Mouse (Mus musculus): ENCODE results near the gene Gal. TPM values are rescaled to one million over a fixed set of nuclear protein-coding genes. Genes with fewer than 3 reads are reported as not detected.

Gene Gal
- polyA plus RNA-seq, 1 experiment from 2014 or later = 33.2 TPM

GRCm38 (mm10) chr19:3376966-3377715 is 37.2 kb downstream of the Gal start:
- WGBS = 40% methylated on average over 4 of the region's 4 CpGs
- Histone ChIP-seq H3K4me3 (no peak overlapping the region), H3K4me2 (no peak overlapping the region), H3K9ac (no peak overlapping the region), H3K4me1 (replicated peaks) (no peaks in the 10 kb centered on the region), H3K9me3 (no peaks in the 10 kb centered on the region), H3K27me3 (no peaks in the 10 kb centered on the region), H3K36me3 (0 out of 2 replicates have a peak, but pooled peaks cover 4% of the 10 kb centered on the region), H3K27ac (no peak overlapping the region)
- ATAC-seq (ENCODE audit: low FRiP score) = no peak

- H3K9ac ChIP-seq = no peak overlapping the region
- no peaks in the 10 kb centered on the region for H3K27me3 ChIP-seq
- no peaks in the 10 kb centered on the region for H3K9me3 ChIP-seq
- 0 out of 2 replicates have a peak, but pooled peaks cover 4% of the 10 kb centered on the region for H3K36me3 ChIP-seq
- no peak overlapping the region for H3K4me2 ChIP-seq
- H3K4me1 ChIP-seq (replicated peaks) = no peaks in the 10 kb centered on the region
- 72% methylated on average over 7 of the region's 7 CpGs for WGBS
- H3K27ac ChIP-seq = no peak overlapping the region
- no peak for ATAC-seq (ENCODE audit: low FRiP score)
- no peak overlapping the region for H3K4me3 ChIP-seq
Measured at GRCm38 (mm10) chr19:3375945-3376495, 38.3 kb downstream of the Gal start.

GRCm38 (mm10) chr19:3374028-3374427 is 40.3 kb downstream of the Gal start:
- H3K9ac ChIP-seq = no peak overlapping the region
- WGBS = 69% methylated on average over 2 of the region's 2 CpGs
- no peak overlapping the region for H3K27ac ChIP-seq
- H3K36me3 ChIP-seq = no peaks in the 10 kb centered on the region
- H3K9me3 ChIP-seq = no peaks in the 10 kb centered on the region
- no peaks in the 10 kb centered on the region for H3K27me3 ChIP-seq
- no peaks in the 10 kb centered on the region for H3K4me1 ChIP-seq (replicated peaks)
- H3K4me2 ChIP-seq = no peak overlapping the region
- no peak for ATAC-seq (ENCODE audit: low FRiP score)
- H3K4me3 ChIP-seq = no peak overlapping the region

- no peak overlapping the region; the same call in 1 of the 2 replicates for H3K9ac ChIP-seq
- no peaks in the 10 kb centered on the region for H3K27me3 ChIP-seq
- ATAC-seq (ENCODE audit: low FRiP score) = no peak
- H3K27ac ChIP-seq = no peak overlapping the region
- no peak overlapping the region for H3K4me2 ChIP-seq
- no peaks in the 10 kb centered on the region for H3K9me3 ChIP-seq
- H3K4me1 ChIP-seq (replicated peaks) = no peaks in the 10 kb centered on the region
- H3K36me3 ChIP-seq = peaks cover 6% of the 10 kb centered on the region; the same call in 1 of the 2 replicates
- H3K4me3 ChIP-seq = no peak overlapping the region
- WGBS = 63% methylated on average over 12 of the region's 12 CpGs
Measured at GRCm38 (mm10) chr19:3373380-3373779, 41.0 kb downstream of the Gal start.

GRCm38 (mm10) chr19:3368276-3368675 is 46.1 kb downstream of the Gal start:
- H3K27ac ChIP-seq = no peak overlapping the region
- WGBS = 90% methylated on average over 3 of the region's 3 CpGs
- no peak overlapping the region for H3K4me3 ChIP-seq
- no peaks in the 10 kb centered on the region for H3K4me1 ChIP-seq (replicated peaks)
- no peaks in the 10 kb centered on the region for H3K27me3 ChIP-seq
- H3K9me3 ChIP-seq = no peaks in the 10 kb centered on the region
- no peak overlapping the region for H3K9ac ChIP-seq
- H3K4me2 ChIP-seq = no peak overlapping the region
- H3K36me3 ChIP-seq = peaks cover 15% of the 10 kb centered on the region; the same call in 1 of the 2 replicates
- no peak for ATAC-seq (ENCODE audit: low FRiP score)

- no peak overlapping the region for H3K27ac ChIP-seq
- 86% methylated on average over 3 of the region's 3 CpGs for WGBS
- no peaks in the 10 kb centered on the region for H3K27me3 ChIP-seq
- no peak overlapping the region for H3K4me2 ChIP-seq
- no peaks in the 10 kb centered on the region for H3K9me3 ChIP-seq
- no peak for ATAC-seq (ENCODE audit: low FRiP score)
- H3K4me1 ChIP-seq (replicated peaks) = no peaks in the 10 kb centered on the region
- peaks cover 15% of the 10 kb centered on the region; the same call in 1 of the 2 replicates for H3K36me3 ChIP-seq
- no peak overlapping the region for H3K9ac ChIP-seq
- no peak overlapping the region for H3K4me3 ChIP-seq
Measured at GRCm38 (mm10) chr19:3365089-3365488, 49.3 kb downstream of the Gal start.

GRCm38 (mm10) chr19:3363510-3363909 is 50.8 kb downstream of the Gal start:
- WGBS = 93% methylated on average over 4 of the region's 4 CpGs
- H3K9me3 ChIP-seq = no peaks in the 10 kb centered on the region
- no peak overlapping the region for H3K9ac ChIP-seq
- no peak overlapping the region for H3K27ac ChIP-seq
- no peak overlapping the region for H3K4me3 ChIP-seq
- H3K4me1 ChIP-seq (replicated peaks) = no peaks in the 10 kb centered on the region
- ATAC-seq (ENCODE audit: low FRiP score) = no peak
- H3K27me3 ChIP-seq = no peaks in the 10 kb centered on the region
- H3K36me3 ChIP-seq = peaks cover 13% of the 10 kb centered on the region; the same call in 1 of the 2 replicates
- H3K4me2 ChIP-seq = no peak overlapping the region

Other genes with a start within 250 kb of the Gal start
- gene Mrpl21, start 131.6 kb downstream of the Gal start, polyA plus RNA-seq (2015; fragmentation: Nextera tagmentation; extraction: Ambion mirVana) = 104 and 107 TPM in 2 replicates
- gene Ighmbp2, start 131.5 kb downstream of the Gal start, polyA plus RNA-seq (2015; fragmentation: Nextera tagmentation; extraction: Ambion mirVana) = 10.5 and 12.1 TPM in 2 replicates
- 16.1 and 17.2 TPM in 2 replicates for gene Cpt1a, start 92.2 kb downstream of the Gal start, polyA plus RNA-seq (2015; fragmentation: Nextera tagmentation; extraction: Ambion mirVana)
- 0.28 and 0.42 TPM in 2 replicates for gene Tesmin, start 25.7 kb downstream of the Gal start, polyA plus RNA-seq (2015; fragmentation: Nextera tagmentation; extraction: Ambion mirVana)
- 60.6 and 62.6 TPM in 2 replicates for gene Ppp6r3, start 161.2 kb upstream of the Gal start, polyA plus RNA-seq (2015; fragmentation: Nextera tagmentation; extraction: Ambion mirVana)

All from hindbrain, embryonic 13.5 days (tissue).